Mouse (Mus musculus): Measurements from ENCODE around the gene Tmem268. TPM values are rescaled to one million over a fixed set of nuclear protein-coding genes. Genes with fewer than 3 reads are reported as not detected.

Gene Tmem268
- total RNA-seq, 2 experiments from 2014 or later = 7.8 to 8.4 TPM

DNA sequence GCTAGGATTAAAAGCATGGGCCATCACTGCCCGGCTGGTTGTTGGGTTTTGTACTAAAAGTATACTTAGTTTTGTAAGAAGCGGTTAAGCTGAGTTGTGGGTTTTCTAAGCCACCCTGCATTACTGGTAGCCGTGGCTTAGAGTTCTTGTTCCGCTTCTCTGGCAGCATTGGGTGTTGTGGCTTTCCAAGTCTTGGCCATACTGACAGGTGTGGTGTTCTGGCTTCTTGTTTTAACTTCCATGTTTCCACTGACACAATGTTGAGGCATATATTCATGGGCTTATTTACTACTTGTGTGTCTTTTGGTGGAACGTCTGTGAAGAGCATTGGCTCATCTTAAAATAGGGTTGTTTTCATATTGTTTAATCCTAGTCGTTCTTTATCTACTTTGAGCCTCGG lies 31.4 kb downstream of the Tmem268 start:
- no peak for DNase-seq (ENCODE audit: extremely low spot score in 1 of 2, low spot score in 2 of 2)
- intact Hi-C loops (cut with DNase I) = no loop called here

GRCm38 (mm10) chr4:63590538-63590937 lies 32.0 kb downstream of the Tmem268 start:
- intact Hi-C loops (cut with DNase I) = no loop called here
- no peak for DNase-seq (ENCODE audit: extremely low spot score in 1 of 2, low spot score in 2 of 2)

- intact Hi-C loops (cut with DNase I) = no loop called here
- no peak for DNase-seq (ENCODE audit: extremely low spot score in 1 of 2, low spot score in 2 of 2)
These were observed 36.0 kb downstream of the Tmem268 start for GRCm38 (mm10) chr4:63594459-63595110.

DNA sequence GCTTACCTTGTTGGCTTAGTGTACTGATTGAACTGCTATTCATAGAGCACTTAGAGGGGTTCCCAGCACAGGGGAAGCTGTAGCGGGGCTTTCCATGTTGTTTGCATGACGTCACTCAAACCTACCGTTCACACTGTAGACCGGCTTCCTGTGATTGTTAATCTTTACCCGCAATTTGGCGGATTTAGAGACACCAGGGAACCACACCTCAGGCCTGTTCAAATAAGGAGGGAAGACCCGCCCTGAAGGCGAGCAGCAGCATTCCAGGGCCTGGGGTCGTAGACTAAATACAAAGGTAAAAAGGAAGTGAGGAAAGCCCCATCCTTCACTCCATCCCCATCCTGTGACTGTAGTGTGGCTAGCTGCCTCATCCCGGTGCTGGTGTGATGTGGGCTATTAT lies 36.7 kb downstream of the Tmem268 start:
- intact Hi-C loops (cut with DNase I) = no loop called here
- no peak for DNase-seq (ENCODE audit: extremely low spot score in 1 of 2, low spot score in 2 of 2)

- intact Hi-C loops (cut with DNase I) = no loop called here
- DNase-seq (ENCODE audit: extremely low spot score in 1 of 2, low spot score in 2 of 2) = no peak
These were observed 37.4 kb downstream of the Tmem268 start for GRCm38 (mm10) chr4:63596010-63596409.

DNA sequence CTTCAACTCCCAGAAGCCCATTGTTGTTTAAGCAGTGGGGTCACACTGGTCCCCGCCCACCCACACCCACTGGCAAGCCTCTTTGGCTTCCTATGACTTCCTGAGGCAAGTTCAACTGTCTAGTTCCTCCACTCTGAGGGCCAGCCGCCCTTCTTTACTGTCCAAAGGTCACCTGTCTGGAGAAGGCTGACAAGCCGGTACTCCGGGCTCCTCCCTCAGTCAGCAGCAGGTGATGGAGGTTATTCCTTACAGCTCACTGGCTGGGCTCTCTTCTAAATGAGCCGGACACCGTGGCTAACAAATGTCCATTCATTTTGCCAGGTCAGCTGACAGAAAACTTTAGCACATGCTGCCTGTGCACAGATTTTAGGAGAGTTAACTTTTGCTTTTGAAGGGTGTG lies 42.2 kb downstream of the Tmem268 start:
- intact Hi-C loops (cut with DNase I) = no loop called here
- no peak for DNase-seq (ENCODE audit: extremely low spot score in 1 of 2, low spot score in 2 of 2)

- intact Hi-C loops (cut with DNase I) = no loop called here
- no peak for DNase-seq (ENCODE audit: extremely low spot score in 1 of 2, low spot score in 2 of 2)
These were observed 42.7 kb downstream of the Tmem268 start for GRCm38 (mm10) chr4:63601263-63601662.

- DNase-seq (ENCODE audit: extremely low spot score in 1 of 2, low spot score in 2 of 2) = no peak
- intact Hi-C loops (cut with DNase I) = no loop called here
These were observed 46.4 kb downstream of the Tmem268 start, which contains the start of gene Gm11213 for GRCm38 (mm10) chr4:63604945-63605344. Gm11213 (minus strand) TSS chr4:63605261.

DNA sequence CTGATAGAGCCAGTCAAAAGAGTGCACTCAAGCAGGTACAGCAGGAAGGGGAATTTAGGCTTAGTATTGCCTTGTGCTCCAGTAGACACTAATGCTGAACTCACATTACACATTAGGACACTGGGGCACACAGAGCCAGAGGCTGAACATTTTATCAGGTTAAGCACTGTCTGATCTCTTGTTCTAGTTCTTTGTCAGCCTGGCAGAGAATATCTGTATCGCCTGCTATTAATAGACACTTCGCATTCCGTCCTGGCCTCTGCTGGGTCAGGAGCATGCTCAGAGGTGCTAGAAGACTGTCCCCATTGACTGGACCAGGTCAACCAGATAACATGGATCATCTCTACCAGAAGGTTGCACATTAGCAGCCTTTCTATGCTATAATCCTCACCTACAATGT lies 47.0 kb downstream of the Tmem268 start:
- DNase-seq (ENCODE audit: extremely low spot score in 1 of 2, low spot score in 2 of 2) = no peak
- intact Hi-C loops (cut with DNase I) = no loop called here

DNA sequence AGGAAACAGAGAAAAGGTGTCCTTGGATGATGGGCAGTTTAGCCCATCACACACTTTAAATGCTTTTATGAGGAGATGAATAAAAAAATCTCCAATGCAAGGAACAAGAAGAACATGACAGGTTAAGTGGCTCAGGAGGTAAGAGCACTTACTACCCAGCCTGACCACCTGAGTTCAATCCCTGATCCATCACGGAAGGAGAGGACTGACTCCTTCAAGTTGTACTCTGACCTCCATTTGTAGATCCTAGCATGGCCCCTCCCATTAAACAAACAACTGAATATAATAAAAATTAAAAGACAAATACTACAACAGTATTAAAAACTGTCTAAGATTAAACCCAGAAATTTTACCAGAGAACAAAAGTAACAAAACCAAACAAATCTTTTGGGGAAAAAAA lies 47.4 kb downstream of the Tmem268 start:
- no peak for DNase-seq (ENCODE audit: extremely low spot score in 1 of 2, low spot score in 2 of 2)
- intact Hi-C loops (cut with DNase I) = no loop called here

GRCm38 (mm10) chr4:63608391-63608790 lies 49.8 kb downstream of the Tmem268 start:
- intact Hi-C loops (cut with DNase I) = no loop called here
- no peak for DNase-seq (ENCODE audit: extremely low spot score in 1 of 2, low spot score in 2 of 2)

GRCm38 (mm10) chr4:63621861-63622260 lies 63.3 kb downstream of the Tmem268 start:
- intact Hi-C loops (cut with DNase I) = no loop called here
- DNase-seq (ENCODE audit: extremely low spot score in 1 of 2, low spot score in 2 of 2) = no peak

- intact Hi-C loops (cut with DNase I) = no loop called here
- peak in 1 of 2 experiments; percentile 24 for DNase-seq (ENCODE audit: extremely low spot score in 1 of 2, low spot score in 2 of 2)
These were observed 63.8 kb downstream of the Tmem268 start, which contains the start of gene Tex48 for GRCm38 (mm10) chr4:63622378-63622835. Tex48 (minus strand) TSS chr4:63622428.

GRCm38 (mm10) chr4:63625563-63626080 lies 67.0 kb downstream of the Tmem268 start:
- no peak for DNase-seq (ENCODE audit: extremely low spot score in 1 of 2, low spot score in 2 of 2)
- intact Hi-C loops (cut with DNase I) = no loop called here

DNA sequence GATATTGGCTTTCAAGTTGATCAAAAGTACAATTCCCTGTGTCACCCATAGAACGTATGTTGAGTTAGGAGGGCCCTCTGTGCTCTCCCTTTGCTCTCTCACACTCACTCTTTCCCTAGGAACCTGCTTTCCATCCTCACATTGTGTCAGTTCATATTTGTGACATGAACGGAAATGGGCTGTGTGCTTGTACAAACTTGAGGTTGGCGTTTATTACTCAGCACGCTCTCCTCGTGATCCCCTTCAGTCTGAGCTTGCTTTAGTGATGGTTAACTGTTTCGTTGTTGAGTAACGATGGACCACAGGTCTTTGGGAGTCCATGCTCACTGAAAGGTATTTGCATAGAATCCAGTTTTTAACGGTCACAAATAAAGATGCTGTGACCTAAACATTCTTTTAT lies 68.5 kb downstream of the Tmem268 start:
- DNase-seq (ENCODE audit: extremely low spot score in 1 of 2, low spot score in 2 of 2) = no peak
- intact Hi-C loops (cut with DNase I) = no loop called here

DNA sequence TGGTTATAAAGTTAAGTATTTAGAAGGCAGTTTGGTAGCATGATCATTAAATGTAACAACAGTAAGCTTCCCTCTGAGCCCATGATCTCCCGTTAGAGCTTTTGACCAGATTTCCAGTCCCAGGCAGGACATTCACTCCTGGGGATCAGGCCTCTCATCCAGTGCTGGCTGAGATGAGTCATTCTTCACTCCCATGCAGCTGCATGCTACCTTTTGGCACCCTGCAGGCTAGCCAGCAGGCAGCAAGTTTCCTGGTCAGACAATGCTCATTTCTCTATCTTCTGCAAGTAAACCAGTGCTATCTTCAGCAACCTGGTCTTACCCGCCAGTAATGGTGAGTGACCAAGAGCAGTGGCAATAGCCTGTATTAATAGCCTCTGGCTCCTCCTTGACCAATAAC lies 74.6 kb downstream of the Tmem268 start:
- DNase-seq (ENCODE audit: extremely low spot score in 1 of 2, low spot score in 2 of 2) = no peak
- intact Hi-C loops (cut with DNase I) = no loop called here

Other genes starting within 250 kb of the Tmem268 start
- not detected for gene Orm1, start 214.2 kb upstream of the Tmem268 start, total RNA-seq (2021)
- not detected for gene Orm3, start 202.6 kb upstream of the Tmem268 start, total RNA-seq (2021)
- gene Orm2, start 196.3 kb upstream of the Tmem268 start, total RNA-seq (2021) = not detected
- gene Akna, start 155.4 kb upstream of the Tmem268 start, total RNA-seq (2021) = 1 to 10 TPM; 3.4 to 4.8 TPM
- gene Whrn, start 62.8 kb upstream of the Tmem268 start, total RNA-seq (2021) = 10 to 100 TPM; 41.7 to 45.8 TPM
- gene Atp6v1g1, start 14.0 kb upstream of the Tmem268 start, total RNA-seq (2021) = 100 to 1,000 TPM; 132 to 141 TPM
- not detected for gene Gm11213, start 46.5 kb downstream of the Tmem268 start, total RNA-seq (2021)
- gene Tex48, start 63.6 kb downstream of the Tmem268 start, total RNA-seq (2021) = not detected
- gene Gm11214, start 104.6 kb downstream of the Tmem268 start, total RNA-seq (2021) = not detected
- under 1 TPM; 0.17 to 0.32 TPM for gene Tnfsf15, start 186.3 kb downstream of the Tmem268 start, total RNA-seq (2021)

Data from left cerebral cortex, postnatal 10 days (tissue).